10 mouse cellular contexts compared by ENCODE assay signal in genomic region chr16:22405492-22405891, GRCm38 (mm10). TPM values are rescaled to one million over a fixed set of nuclear protein-coding genes. Genes with fewer than 3 reads are reported as not detected.
DNase-seq lines count a peak whose midpoint lies in the region; ATAC-seq and TF ChIP-seq lines count a peak whose summit lies in the region.
"Had no signal": no experiment of that assay in that cellular context is flagged by ENCODE, and none has a peak within 500 bp of the region (broad histone marks: within the 10 kb centered on the region; RNA-seq: fewer than 3 reads in every experiment).

No protein-coding gene starts in this region.

- no peak for TF ChIP-seq POLR2A in limb, embryonic 14.5 days (IDR thresholded peaks at IDR 0.05; ENCODE audit: borderline replicate concordance, extremely low read depth, insufficient read depth, insufficient read length)

- no peaks in the 10 kb centered on the region for H3K27me3 ChIP-seq in heart, embryonic 11.5 days (ENCODE audit: control insufficient read depth, insufficient read depth, low read length)
- no peaks in the 10 kb centered on the region for H3K27me3 ChIP-seq in lung, embryonic 16.5 days (ENCODE audit: control insufficient read depth, insufficient read depth, low read depth, low read length)
- no peaks in the 10 kb centered on the region for H3K27me3 ChIP-seq in limb, embryonic 14.5 days (ENCODE audit: control insufficient read depth, insufficient read depth, low read length)

- no peak overlapping the region for H3K4me2 ChIP-seq in heart, embryonic 11.5 days
- H3K4me2 ChIP-seq in lung, embryonic 16.5 days (ENCODE audit: low read depth, low read length), result 0 out of 2 replicates have a peak overlapping the region, but pooled peaks have one; percentile 11
- H3K4me2 ChIP-seq in limb, embryonic 14.5 days (replicated peaks; ENCODE audit: low read depth, low read length, severe bottlenecking), result no peak overlapping the region

- H3K9me3 ChIP-seq in heart, embryonic 11.5 days (replicated peaks; ENCODE audit: control insufficient read depth, low read length), result no peaks in the 10 kb centered on the region
- no peaks in the 10 kb centered on the region for H3K9me3 ChIP-seq in lung, embryonic 16.5 days (ENCODE audit: control insufficient read depth, low read length)
- H3K9me3 ChIP-seq in limb, embryonic 14.5 days (ENCODE audit: control insufficient read depth, low read length), result no peaks in the 10 kb centered on the region

- ATAC-seq in heart, embryonic 11.5 days (replicated peaks; ENCODE audit: insufficient number of reproducible peaks, low FRiP score, low TSS enrichment), result no peak
- peak; percentile 88 for ATAC-seq in lung, embryonic 16.5 days (ENCODE audit: low read depth)
- ATAC-seq in limb, embryonic 14.5 days (ENCODE audit: low FRiP score, low read depth), result no peak
- ATAC-seq: CD4-positive, CD25-positive, alpha-beta regulatory T cell, adult 4 months had no signal

- WGBS in heart, embryonic 11.5 days (ENCODE audit: insufficient replicate concordance), result 79% methylated on average over 10 of the region's 10 CpGs
- 38% methylated on average over 10 of the region's 10 CpGs for WGBS in lung, embryonic 16.5 days
- 44% methylated on average over 10 of the region's 10 CpGs for WGBS in limb, embryonic 14.5 days

- peaks cover 4% of the 10 kb centered on the region; the same call in 1 of the 2 replicates for H3K36me3 ChIP-seq in heart, embryonic 11.5 days (ENCODE audit: control insufficient read depth, insufficient read depth, low read length)
- H3K36me3 ChIP-seq in lung, embryonic 16.5 days (ENCODE audit: control insufficient read depth, insufficient read depth, low read length), result peaks cover 13% of the 10 kb centered on the region; the same call in 1 of the 2 replicates
- peaks cover 22% of the 10 kb centered on the region for H3K36me3 ChIP-seq in limb, embryonic 14.5 days (ENCODE audit: control insufficient read depth, insufficient read depth, low read length)

- no peaks in the 10 kb centered on the region for H3K4me1 ChIP-seq in heart, embryonic 11.5 days (ENCODE audit: control insufficient read depth, insufficient read depth, low read length)
- H3K4me1 ChIP-seq in lung, embryonic 16.5 days (replicated peaks; ENCODE audit: control insufficient read depth, insufficient read depth, low read length), result peaks cover 16% of the 10 kb centered on the region
- H3K4me1 ChIP-seq in limb, embryonic 14.5 days (ENCODE audit: control insufficient read depth, insufficient read depth, low read length), result 0 out of 2 replicates have a peak, but pooled peaks cover 3% of the 10 kb centered on the region

- H3K9ac ChIP-seq in heart, embryonic 11.5 days (ENCODE audit: low read depth, low read length), result no peak overlapping the region
- H3K9ac ChIP-seq in lung, embryonic 16.5 days (ENCODE audit: low read length), result no peak overlapping the region
- no peak overlapping the region for H3K9ac ChIP-seq in limb, embryonic 14.5 days (ENCODE audit: low read depth, low read length, severe bottlenecking)

- no peak overlapping the region for H3K27ac ChIP-seq in heart, embryonic 11.5 days (ENCODE audit: low read depth, low read length)
- H3K27ac ChIP-seq in lung, embryonic 16.5 days (ENCODE audit: low read length), result peak overlapping the region; percentile 79
- H3K27ac ChIP-seq in limb, embryonic 14.5 days (replicated peaks; ENCODE audit: low read depth, low read length), result 0 out of 2 replicates have a peak overlapping the region, but pooled peaks have one; percentile 27

- no peak overlapping the region for H3K4me3 ChIP-seq in heart, embryonic 11.5 days (ENCODE audit: low read depth, low read length)
- H3K4me3 ChIP-seq in lung, embryonic 16.5 days (ENCODE audit: low read length), result no peak overlapping the region
- no peak overlapping the region for H3K4me3 ChIP-seq in limb, embryonic 14.5 days (replicated peaks; ENCODE audit: low read length)

- peak; percentile 7 to 10 for DNase-seq in heart, adult 18-20 months
- DNase-seq in lung, adult 18-20 months, result no peak
- peak; percentile 32 for DNase-seq in cerebellum, adult 9-11 months
- no peak for DNase-seq in limb, embryonic 14.5 days (ENCODE audit: low spot score)
- no peak for DNase-seq in spleen, postnatal 36 days (ENCODE audit: low spot score in 2 of 2)
- no peak for DNase-seq in gastrocnemius, adult 18-20 months (ENCODE audit: low spot score)
- DNase-seq: heart, postnatal 14 days had no signal

RNA-seq across cellular contexts. Expression of gene Etv5, which starts 34.0 kb away (rescaled TPM):
- 1 to 10 TPM; 6.9 to 7.5 TPM for total RNA-seq in heart, adult 18-20 months (2021)
- polyA plus RNA-seq in heart, embryonic 11.5 days (2014; fragmentation: Nextera tagmentation; extraction: Ambion mirVana), result 21.3 and 25.1 TPM in 2 replicates
- 188 and 201 TPM in 2 replicates for polyA plus RNA-seq in lung, embryonic 16.5 days (2015; fragmentation: Nextera tagmentation; extraction: Ambion mirVana)
- 39.0 and 49.4 TPM in 2 replicates for polyA plus RNA-seq in limb, embryonic 14.5 days (2012; rRNA removed)
- polyA plus RNA-seq in limb, embryonic 14.5 days (2014; fragmentation: Nextera tagmentation; extraction: Ambion mirVana), result 35.3 and 36.8 TPM in 2 replicates
- total RNA-seq in gastrocnemius, adult 18-20 months (2021), result 1 to 10 TPM; 6.9 to 7.0 TPM

Comparison
In these comparisons a context has a peak if more than half of its experiments do, and no peak if none do; other contexts are left out.
1. DNase-seq: peak in heart, adult 18-20 months (2 of 2) and cerebellum, adult 9-11 months (single experiment); none in lung, adult 18-20 months (0 of 2), limb, embryonic 14.5 days (single experiment), spleen, postnatal 36 days (0 of 2) and gastrocnemius, adult 18-20 months (single experiment).